Mouse (Mus musculus) kidney, postnatal 4 days (tissue): ENCODE results near the gene Nt5c.
A peak's percentile ranks its signal among the peaks of the same experiment; 100 is the strongest.
"Not testable (repeated sequence)": the region's sequence is repeated elsewhere in the genome, so short reads cannot be mapped to it uniquely, and the experiment has no call there.

Source experiments
- DNase-seq, 2 experiments: peaks; one replicate each; pipeline ENCODE4 v3.0.0; 2021; ENCODE audit warnings: mixed read lengths in 2 of 2

Gene Nt5c

DNA sequence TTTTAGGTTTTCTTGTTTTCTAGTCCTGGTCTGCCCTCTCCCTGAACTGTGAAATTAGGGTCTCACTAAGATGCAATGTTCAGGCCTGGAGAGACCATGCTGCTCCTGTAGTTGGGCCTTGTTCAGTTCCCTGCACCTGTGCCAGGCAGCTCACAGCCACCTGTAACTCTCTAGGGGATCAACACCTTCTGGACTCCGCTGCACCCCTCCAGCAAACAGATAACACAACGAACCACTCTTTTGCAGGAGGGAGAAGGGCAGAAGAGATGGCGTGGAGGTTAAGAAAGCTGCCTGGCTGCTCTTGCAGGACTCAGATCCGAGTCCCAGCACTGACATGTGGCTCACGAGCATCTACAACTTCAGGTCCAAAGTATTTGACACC, 18.8 kb upstream of the Nt5c start:
- DNase-seq, result no peak

DNA sequence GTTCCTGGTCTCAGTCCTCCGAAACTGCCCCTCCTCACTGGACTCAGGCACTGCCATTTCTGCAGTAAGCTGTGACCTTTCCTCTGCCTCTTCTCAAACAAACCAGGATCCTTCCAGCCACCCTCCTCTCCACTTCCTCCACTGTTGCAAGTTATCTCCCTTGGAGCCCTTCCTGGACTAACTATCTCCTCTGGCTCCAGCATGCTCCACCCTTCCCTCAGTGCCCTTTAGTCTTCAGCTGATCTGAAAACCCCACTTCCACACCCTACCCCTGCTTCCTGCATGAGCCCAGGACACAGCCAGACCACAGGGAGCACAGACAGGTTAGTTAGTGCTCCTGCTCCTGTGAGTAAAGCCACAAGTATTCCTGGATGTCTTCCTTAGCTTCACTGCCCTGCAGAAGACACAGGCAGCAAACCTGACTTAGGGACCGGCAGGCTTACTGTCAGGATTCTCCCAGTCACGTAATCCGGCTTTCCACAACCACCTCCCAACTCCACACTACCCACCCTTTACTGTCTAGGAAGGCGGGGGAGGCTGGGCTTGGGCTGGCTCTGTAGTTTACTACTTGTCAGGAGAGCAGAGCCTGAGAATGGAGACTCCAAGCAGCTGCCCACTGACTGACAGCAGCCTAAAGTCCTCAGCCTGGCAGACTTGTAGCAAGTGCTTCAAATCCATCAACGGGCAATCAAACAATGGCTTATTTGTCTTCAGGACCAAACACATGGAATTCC, 18.3 kb upstream of the Nt5c start:
- DNase-seq, result peak; percentile 42 to 61

DNA sequence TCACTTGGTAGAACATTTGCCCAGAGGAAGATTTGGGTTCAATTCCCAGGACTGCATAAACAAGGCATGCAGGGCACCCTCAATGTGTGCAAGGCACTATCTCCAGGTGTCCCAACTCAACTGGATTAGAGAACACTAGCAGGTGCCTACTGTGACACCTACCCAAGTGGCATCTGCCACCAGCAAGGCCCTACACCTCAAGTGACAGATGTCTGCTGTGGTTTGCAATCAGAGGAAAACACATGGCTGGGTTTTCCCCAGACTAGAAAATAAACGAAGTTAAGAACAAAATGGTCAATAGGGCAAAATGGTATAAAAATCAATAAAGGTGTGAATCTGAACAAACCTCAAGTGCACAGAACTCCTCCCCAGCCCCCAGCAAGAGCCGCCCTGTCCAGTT, 16.4 kb upstream of the Nt5c start:
- DNase-seq, result no peak

DNA sequence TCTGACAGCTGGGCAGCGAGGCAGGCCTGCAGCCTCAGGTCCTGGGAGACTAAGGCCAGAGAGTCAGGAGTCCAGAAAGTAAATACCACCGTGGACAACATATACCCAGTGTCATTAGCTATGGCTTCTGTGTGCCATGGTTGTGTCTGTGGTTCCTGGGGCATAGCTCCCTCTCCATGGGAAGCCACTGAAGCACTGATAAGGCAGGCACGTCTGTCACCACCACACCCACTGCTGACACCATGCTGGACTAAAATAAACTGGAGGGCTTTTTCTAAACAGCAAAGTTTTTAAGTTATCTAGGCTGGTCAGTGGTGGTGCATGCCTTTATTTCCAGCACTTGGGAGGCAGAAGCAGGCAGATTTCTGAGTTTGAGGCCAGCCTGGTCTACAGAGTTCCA, 14.9 kb upstream of the Nt5c start:
- DNase-seq, result no peak

DNA sequence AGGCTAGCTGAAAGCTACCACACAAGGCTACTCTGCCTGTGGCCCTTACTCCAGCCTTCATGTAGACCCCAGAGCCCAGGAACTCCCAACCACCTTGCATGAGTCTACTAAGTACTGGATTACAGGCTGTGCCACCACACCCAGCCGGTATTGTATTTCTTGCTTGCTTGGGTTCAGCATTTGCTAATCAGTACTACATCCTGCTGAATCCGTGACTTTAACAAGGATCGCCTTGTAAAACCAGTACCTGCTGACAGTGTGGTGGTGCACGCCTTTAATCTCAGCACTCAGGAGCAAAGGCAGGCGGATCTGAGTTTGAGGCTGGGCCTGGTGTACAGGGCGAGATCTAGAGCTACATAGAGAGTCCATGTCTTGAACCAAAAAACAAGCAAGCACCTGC, 11.0 kb upstream of the Nt5c start:
- no peak for DNase-seq

DNA sequence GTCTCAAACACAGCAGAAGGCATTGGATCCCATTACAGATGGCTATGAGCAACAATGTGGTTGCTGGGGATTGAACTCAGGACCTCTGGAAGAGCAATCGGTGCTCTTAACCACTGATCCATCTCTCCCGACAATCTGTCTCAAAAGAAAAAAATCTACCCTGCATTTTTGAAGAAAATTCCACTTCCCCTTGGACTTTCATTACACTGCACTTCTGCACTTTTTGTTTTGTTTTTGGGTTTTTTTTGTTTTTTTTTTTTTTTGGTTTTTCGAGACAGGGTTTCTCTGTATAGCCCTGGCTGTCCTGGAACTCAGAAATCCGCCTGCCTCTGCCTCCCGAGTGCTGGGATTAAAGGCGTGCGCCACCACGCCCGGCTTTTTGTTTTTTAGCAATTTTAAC, 4.9 kb upstream of the Nt5c start:
- DNase-seq, result not testable (repeated sequence)

DNA sequence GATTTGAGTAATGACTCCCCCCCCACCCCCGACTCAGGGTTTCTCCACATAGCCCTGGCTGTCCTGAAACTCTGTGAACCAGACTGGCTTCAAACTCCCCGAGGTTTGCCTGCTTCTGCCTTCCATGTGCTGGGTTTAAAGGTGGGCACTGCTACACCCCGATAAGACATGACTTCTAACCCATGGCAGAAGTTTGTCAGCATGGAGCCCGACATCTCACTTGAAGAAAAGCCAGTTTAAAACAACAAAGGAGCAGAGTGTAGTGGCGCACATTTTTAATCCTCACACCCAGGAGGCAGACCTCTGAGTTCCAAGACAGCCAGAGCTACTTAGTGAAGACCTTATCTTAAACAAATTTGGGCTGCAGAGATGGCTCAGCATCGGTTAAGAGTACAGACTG, 725 bp upstream of the Nt5c start:
- no peak for DNase-seq

DNA sequence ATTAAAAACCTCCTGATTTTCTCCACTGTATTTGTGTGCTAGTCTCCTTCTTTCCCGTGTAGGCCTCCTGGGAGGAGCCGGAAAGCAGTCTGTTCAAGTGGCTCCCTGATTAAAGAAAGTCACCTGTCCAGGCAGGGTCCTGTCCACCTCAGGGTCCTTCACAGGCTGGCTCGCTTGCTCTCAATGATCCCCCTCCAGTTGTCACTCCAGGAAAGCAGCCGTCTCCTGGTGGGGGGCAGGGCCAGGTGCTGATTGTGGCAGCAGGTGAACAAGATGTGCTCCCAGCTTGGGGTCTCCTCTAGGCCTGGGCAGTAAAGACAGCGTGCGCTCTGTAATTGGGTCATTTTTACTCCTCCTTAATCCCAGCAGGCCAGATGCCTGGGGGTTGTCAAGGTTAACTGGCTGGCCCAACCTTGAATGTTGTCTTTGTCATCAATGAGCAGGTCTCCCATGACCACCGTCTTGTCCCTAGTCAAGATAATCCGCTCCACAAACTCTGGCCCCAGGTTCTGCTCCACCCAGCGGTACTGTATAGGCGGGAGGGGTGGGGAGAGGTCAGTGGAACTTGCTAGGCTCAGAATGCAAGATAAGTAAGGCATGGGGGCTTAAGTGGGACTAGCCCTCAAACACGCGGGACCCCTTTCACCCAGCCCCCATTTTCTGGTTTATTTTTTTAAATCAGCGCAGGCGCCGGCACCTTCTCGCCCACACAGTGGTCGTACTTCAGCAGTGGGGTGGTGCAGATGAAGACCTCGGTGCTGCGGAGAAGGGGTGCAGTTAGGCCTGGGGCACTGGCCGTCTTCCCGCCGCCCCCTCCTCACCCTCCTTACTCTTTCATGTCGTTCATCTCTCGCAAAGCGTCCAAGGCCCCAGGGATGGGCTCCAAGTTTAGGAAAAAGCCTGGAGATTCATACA, 964 bp downstream of the Nt5c start:
- DNase-seq, result no peak

DNA sequence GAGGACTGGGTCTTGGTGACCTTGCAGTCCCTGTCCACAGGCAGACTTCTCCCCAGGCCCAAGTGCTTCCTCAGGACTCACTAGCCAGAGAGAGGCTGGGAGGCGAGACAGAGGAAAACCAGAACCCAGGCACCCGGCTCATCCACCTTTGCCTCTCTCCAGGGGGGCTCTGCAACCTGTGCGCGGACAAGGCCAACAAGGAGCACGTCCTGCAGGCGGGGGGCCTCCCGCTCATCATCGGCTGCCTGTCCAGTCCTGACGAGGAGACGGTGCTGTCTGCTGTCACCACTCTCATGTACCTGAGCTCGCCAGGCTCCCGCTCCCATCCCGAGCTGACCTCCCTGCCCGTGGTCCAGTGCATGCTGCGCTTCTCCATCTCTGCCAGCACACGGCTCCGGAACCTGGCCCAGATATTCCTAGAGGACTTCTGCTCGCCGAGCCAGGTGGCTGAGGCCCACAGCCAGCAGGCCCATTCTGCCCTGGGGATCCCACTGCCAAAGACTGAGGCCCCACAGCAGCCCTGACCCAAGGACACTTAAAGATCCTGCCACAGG, 3.0 kb downstream of the Nt5c start:
- DNase-seq, result no peak

DNA sequence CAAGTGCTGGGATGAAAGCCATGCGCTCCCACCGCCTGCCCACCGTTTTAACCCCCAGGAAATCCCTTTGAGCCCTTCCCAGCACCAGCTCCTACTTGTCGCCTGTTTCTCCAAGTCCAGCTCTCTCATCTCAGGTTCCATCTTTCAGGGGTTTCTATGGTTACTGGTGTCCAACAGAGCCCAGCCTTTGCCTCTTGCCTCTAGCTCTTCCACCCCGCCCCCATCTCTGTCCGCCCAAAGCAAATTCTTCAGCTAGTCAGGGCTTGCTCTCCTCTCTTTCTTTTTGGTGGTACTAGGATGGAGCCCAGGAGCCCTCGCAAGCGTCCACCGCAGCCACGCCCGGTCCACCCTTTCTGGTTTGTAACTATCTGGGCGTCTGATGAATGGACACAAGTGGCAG, 6.5 kb downstream of the Nt5c start:
- no peak for DNase-seq

DNA sequence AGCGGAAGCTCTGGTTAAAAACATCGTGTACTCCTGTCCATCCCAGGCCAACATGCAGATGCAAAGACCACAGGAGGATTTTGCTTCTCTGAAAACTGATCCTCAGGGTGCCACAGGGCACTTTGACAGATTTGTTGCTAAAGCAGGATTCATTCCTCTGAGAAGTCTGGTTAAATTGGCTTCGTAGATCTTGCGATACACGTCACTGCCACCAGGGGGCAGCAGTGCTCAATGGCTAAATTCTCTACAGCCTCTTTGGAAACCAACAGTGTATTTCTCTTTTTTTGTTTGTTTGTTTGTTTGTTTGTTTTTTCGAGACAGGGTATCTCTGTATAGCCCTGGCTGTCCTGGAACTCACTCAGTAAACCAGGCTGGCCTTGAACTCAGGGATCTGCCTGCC, 7.9 kb downstream of the Nt5c start:
- peak; percentile 85 for DNase-seq

DNA sequence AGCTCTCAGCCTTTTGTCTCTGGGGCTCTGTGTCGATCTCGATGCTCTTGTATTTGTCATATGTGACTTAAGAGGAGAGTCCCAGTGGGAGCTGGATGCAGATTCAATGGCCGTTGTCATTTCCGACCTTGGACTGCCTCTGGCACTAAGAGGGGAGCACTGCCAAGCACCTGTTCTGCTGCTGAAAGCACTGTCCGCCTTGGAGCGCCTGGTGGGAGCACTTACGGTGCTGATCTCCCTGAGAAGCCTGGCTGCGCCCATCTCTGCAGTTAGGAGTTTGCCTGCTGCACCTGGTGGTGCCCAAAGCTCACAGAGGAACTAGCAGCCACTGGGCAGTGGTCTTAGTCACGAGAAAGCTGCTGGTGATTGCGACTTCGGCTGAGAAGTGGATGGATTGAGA, 8.4 kb downstream of the Nt5c start:
- DNase-seq, result no peak

DNA sequence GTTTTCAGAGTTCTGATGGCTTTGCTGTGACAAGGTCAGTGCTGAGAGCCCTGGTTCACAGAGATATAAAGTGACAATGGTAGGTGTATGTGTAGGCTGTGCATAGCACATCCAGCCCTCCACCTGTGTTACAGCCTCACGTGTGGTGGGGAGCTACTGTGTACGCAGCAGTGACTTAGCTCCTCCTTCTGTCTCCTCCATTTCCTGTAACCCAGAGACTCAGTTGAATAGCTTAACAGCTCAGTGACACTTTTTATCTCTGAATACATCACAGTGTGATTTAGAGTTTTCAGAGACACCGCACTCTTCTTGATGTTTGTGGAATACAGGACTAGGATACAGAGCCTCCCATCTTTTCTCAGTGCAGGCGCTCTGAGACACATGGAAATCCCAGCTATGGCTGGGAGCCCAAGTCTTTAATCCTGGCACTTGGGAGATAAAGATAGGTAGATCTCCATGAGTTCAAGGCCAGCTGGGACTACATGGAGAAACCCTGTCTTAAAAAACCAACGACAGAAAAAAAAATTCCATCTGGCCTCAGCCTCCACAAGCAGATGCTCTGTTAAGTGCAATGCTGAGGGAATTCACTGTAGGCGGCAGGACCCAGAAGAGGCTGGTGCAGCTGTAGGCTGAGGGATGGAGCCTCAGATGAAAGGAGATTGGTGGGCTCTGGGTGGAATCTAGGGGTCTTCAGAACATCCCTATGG, 10.0 kb downstream of the Nt5c start:
- no peak for DNase-seq

DNA sequence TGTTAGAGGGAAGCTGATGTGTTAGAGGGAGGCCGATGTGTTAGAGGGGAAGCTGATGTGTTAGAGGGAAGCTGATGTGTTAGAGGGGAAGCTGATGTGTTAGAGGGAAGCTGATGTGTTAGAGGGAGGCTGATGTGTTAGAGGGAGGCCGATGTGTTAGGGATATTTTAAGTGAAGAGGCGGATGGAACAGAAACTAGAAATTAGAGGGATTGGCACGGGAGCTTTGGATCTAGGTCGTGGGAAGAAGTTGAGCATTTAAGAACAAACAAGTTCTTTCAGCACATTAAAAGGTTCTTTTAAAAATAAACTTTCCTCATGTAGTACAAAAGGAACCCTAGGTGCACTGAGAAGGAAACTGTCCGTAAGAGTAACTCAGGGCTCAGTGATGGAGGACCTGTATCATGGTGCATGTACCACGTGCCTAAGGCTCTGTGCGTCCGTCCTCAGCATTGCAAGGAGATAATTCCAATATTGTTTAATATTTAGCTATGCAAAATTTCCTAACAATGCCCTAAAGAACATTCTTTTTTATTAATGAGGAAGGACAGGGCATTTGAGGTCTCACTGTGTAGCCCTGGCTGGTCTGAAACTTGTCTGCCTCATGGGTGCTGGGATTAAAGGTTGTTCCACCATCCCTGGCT, 13.2 kb downstream of the Nt5c start:
- DNase-seq, result no peak

DNA sequence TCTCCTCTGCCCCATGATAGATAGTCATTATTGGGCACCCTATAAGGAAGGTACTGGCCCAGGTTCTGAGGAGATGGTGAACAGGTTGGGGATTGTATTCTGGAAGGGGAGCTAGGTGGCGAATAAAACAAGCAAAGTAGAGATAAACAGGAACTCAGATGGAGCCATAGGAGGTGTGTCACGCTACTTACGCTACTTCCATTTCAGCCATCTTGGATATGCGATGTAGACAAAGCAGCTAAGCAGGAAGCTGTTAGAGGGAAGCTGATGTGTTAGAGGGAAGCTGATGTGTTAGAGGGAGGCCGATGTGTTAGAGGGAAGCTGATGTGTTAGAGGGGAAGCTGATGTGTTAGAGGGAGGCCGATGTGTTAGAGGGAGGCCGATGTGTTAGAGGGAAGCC, 14.3 kb downstream of the Nt5c start:
- DNase-seq, result not testable (repeated sequence)

DNA sequence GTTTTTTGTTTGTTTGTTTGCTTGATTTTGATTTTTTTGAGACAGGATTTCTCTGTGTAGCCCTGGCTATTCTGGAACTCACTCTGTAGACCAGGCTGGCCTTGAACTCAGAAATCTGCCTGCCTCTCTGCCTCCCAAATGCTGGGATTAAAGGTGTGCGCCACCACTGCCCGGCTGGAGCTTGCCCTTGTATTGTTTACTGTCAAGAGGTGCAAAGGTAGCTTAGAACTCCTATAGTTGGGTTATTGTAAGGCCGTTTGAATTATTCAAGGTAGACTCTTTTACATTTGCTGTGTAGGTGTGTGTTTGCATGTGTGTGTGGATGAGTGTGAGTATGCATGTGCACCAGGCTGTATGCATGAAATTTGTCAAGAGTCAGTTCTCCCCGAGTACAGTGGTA, 15.0 kb downstream of the Nt5c start:
- not testable (repeated sequence) for DNase-seq

DNA sequence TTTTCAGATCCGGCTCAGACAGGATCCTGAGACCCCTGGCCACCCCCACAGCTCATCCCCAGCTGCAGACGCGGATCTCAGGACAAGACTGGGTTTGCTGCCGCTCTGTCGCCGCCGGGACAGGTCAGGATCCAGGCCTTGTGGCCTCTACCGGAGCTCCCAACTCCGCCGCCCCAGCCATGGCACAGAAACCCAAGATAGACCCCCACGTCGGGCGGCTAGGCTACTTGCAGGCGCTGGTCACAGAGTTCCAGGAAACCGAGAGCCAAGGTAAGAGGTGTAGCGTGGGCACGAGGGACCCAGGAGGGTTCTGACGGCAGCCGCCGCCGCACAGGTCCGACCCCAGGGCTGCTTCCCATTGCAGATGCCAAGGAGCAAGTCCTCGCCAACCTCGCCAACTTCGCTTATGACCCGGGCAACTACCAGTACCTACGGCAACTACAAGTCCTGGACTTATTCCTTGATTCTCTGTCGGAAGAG, 15.9 kb downstream of the Nt5c start:
- no peak for DNase-seq

DNA sequence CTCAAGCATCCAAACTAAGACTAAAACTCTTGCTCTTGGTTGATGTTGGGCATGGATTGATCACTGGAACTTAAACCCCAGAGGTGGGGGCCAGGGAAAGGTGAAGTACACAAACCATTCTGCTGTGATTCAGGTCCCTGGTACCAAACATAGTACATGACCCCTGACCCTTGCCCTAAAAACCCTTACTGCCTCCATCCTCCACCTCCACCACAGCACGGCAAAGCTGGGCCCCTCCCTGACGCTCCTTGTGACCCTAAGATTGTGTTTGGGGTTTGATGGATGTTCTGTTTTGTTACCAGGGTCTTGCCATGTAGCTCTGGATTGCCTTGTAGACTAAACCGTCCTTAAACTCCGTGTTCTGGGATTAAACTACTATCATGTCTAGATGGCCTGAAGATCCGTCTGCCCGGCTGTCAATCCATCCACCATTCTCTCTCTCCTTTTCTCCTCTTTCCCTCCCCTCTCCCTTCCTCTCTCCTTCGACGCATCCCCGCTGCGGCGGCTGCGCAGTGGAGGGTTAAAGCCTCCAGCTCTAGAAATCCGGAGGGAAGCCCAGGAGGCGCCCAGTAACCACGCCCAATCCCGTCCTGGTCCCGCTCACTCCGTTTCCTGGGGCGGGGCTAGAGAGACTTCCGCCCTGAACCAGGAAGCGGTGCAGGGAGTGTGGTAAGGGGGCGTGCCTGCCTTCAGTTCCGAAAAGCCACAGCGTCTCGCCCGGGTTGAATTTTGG, 16.5 kb downstream of the Nt5c start, which contains the start of gene Armc7:
Gene Armc7 (plus strand): TSS at position 643 of the 733 bp plus-strand sequence.
- peak; percentile 96 to 98 for DNase-seq

DNA sequence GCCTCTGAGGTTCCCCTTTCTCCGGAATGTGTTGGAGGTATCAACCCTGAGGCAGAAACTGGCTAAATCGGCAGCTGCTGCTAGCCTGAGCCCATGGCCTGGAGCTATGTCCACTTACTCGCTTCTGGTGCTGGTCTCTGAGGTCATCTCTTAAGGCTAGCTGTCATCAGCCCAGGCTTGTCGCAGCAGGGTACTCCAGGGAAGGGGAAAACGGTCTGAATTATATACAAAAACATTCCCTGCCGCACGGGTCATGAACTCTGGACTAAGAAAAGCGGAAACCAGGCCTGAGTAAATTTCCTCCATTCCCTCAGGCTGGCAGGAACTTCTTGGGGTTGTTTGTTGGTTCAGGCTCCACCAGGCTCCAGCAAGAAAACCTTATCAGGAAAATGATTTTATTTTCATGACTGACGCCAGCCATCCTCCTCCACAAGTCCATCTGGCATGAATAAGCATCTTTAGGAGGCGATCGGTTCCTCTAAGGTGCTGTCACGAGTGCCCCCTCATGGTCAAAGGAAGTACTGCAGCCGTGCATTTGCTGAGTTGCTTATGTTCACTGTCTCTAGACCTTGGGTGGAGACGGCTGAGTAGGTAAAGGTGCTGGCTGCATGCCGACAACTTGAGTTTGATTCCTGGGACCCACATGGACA, 17.9 kb downstream of the Nt5c start:
- peak; percentile 96 to 97 for DNase-seq

DNA sequence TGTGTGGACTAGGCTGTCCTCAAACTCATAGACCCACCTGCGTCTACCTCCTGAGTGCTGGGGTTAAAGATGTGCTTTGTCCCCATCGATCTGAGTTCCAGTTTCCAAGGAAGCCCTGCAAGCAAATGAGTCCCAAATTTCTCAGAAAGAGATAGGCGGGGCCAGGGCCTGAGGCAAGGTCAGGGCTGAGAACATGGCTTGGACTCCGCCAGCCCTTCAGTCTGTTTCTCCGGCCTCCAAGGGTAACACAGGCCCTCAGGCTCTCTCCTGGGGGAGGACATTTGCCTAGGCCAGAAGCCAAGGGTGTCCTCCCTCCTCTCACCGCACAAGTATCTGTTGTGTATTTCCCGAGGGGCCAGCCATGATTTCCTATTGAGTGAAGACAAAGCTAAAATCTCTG, 19.5 kb downstream of the Nt5c start:
- DNase-seq, result no peak

DNA sequence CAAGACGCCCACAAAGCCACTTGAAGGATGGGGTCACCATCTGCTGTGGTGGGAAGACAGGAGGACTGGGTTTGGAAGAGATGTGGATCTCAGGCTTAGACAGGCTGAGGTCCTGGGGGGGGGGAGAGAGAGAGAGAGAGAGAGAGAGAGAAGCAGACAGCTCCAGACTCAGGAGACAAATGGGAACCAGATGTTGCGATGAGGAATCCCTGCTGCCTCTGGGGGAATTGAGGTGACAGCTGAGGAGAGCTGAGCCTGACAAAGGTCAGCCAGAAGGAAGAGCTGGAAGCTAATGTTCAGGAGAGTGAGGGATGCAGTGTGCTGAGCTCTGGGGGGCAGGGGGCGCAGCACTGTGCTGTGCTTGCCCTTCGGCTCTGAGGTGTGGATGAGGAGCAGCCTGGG, 24.4 kb downstream of the Nt5c start:
- peak in 1 of 2 experiments; percentile 19 for DNase-seq
